Mouse (Mus musculus) splenic B cell, adult 2 months (primary cell): Measurements from ENCODE around the gene Cdk13.

Source experiments
- DNase-seq: peaks from one replicate; pipeline ENCODE4 v3.0.0-alpha.2; 2011; ENCODE audit warnings: low read depth, low spot score
- H3K27me3 ChIP-seq: 2 replicates; pipeline ENCODE4 v1.6.1; 2012; ENCODE audit warnings: mild to moderate bottlenecking, low read length, moderate library complexity, mixed read lengths; ENCODE audit not compliant: control insufficient read depth, poor library complexity, insufficient read depth, severe bottlenecking
- H3K36me3 ChIP-seq: 2 replicates; pipeline ENCODE4 v1.6.1; 2012; ENCODE audit warnings: mild to moderate bottlenecking, low read length, moderate library complexity, mixed read lengths; ENCODE audit not compliant: control insufficient read depth, poor library complexity, insufficient read depth, severe bottlenecking

Gene Cdk13

GRCm38 (mm10) chr13:17804909-17805613 lies at the start of gene Cdk13:
Cdk13 (minus strand) TSS chr13:17805097.
- peak; percentile 99 for DNase-seq
- Histone ChIP-seq H3K27me3 (no peaks in the 10 kb centered on the region), H3K36me3 (no peaks in the 10 kb centered on the region)

- no peaks in the 10 kb centered on the region for H3K27me3 ChIP-seq
- no peak for DNase-seq
- H3K36me3 ChIP-seq = no peaks in the 10 kb centered on the region
Measured at GRCm38 (mm10) chr13:17843336-17843735, 38.4 kb upstream of the Cdk13 start.

- DNase-seq = no peak
- no peaks in the 10 kb centered on the region for H3K27me3 ChIP-seq
- H3K36me3 ChIP-seq = no peaks in the 10 kb centered on the region
Measured at GRCm38 (mm10) chr13:17842756-17843155, 37.9 kb upstream of the Cdk13 start.

- Histone ChIP-seq H3K27me3 (no peaks in the 10 kb centered on the region), H3K36me3 (no peaks in the 10 kb centered on the region)
- DNase-seq = no peak
Measured at GRCm38 (mm10) chr13:17839137-17839536, 34.2 kb upstream of the Cdk13 start.

- no peaks in the 10 kb centered on the region for H3K36me3 ChIP-seq
- DNase-seq = peak; percentile 88
- no peaks in the 10 kb centered on the region for H3K27me3 ChIP-seq
Measured at GRCm38 (mm10) chr13:17838484-17838851, 33.6 kb upstream of the Cdk13 start.

GRCm38 (mm10) chr13:17837610-17838483 lies 33.0 kb upstream of the Cdk13 start:
- no peaks in the 10 kb centered on the region for H3K27me3 ChIP-seq
- peak; percentile 42 for DNase-seq
- H3K36me3 ChIP-seq = no peaks in the 10 kb centered on the region

- Histone ChIP-seq H3K27me3 (no peaks in the 10 kb centered on the region), H3K36me3 (no peaks in the 10 kb centered on the region)
- DNase-seq = no peak
Measured at GRCm38 (mm10) chr13:17836808-17837207, 31.9 kb upstream of the Cdk13 start.

- peak; percentile 15 for DNase-seq
- H3K27me3 ChIP-seq = no peaks in the 10 kb centered on the region
Measured at GRCm38 (mm10) chr13:17832940-17833339, 28.0 kb upstream of the Cdk13 start.

GRCm38 (mm10) chr13:17817226-17817625 lies 12.3 kb upstream of the Cdk13 start:
- peak; percentile 77 for DNase-seq
- Histone ChIP-seq H3K36me3 (no peaks in the 10 kb centered on the region), H3K27me3 (no peaks in the 10 kb centered on the region)

More at GRCm38 (mm10) chr13:17832940-17833339, 28.0 kb upstream of the Cdk13 start:
- no peaks in the 10 kb centered on the region for H3K36me3 ChIP-seq

- DNase-seq = no peak
- Histone ChIP-seq H3K27me3 (no peaks in the 10 kb centered on the region), H3K36me3 (no peaks in the 10 kb centered on the region)
Measured at GRCm38 (mm10) chr13:17805614-17805975, 698 bp upstream of the Cdk13 start.

GRCm38 (mm10) chr13:17804058-17804841 lies 647 bp downstream of the Cdk13 start:
- H3K36me3 ChIP-seq = no peaks in the 10 kb centered on the region
- H3K27me3 ChIP-seq = no peaks in the 10 kb centered on the region
- DNase-seq = peak; percentile 55

GRCm38 (mm10) chr13:17803331-17804057 lies 1.4 kb downstream of the Cdk13 start:
- Histone ChIP-seq H3K36me3 (no peaks in the 10 kb centered on the region), H3K27me3 (no peaks in the 10 kb centered on the region)
- peak; percentile 80 for DNase-seq

- Histone ChIP-seq H3K27me3 (no peaks in the 10 kb centered on the region), H3K36me3 (no peaks in the 10 kb centered on the region)
- DNase-seq = no peak
Measured at GRCm38 (mm10) chr13:17802880-17803279, 2.0 kb downstream of the Cdk13 start.

- no peak for DNase-seq
- no peaks in the 10 kb centered on the region for H3K36me3 ChIP-seq
- H3K27me3 ChIP-seq = no peaks in the 10 kb centered on the region
Measured at GRCm38 (mm10) chr13:17799735-17800134, 5.2 kb downstream of the Cdk13 start.
